Comparison of ENCODE assay signal across 13 mouse cellular contexts in genomic region chr4:95862276-95862675, GRCm38 (mm10).
A peak's percentile ranks its signal among the peaks of the same experiment; 100 is the strongest.
DNase-seq lines count a peak whose midpoint lies in the region; TF ChIP-seq lines count a peak whose summit lies in the region.
"Had no signal": no experiment of that assay in that cellular context is flagged by ENCODE, and none has a peak within 500 bp of the region (broad histone marks: within the 10 kb centered on the region; RNA-seq: fewer than 3 reads in every experiment).

No protein-coding gene starts in this region.

- peak; percentile 32 for DNase-seq in gastrocnemius, adult 18-20 months (ENCODE audit: low spot score)
- no peak for DNase-seq in gastrocnemius, postnatal 14 days
- DNase-seq in kidney, adult 2 months = peak; percentile 48
- DNase-seq in kidney, postnatal 25 days = no peak
- no peak for DNase-seq in limb, embryonic 10.5 days (ENCODE audit: low spot score)
- DNase-seq in spleen, postnatal 14 days (ENCODE audit: low spot score in 2 of 2) = no peak
- DNase-seq: B cell, adult 2 months; gastrocnemius, postnatal 25 days; heart, postnatal 36 days had no signal

- no peak for TF ChIP-seq CTCF in kidney, adult 2 months (conservative IDR thresholded peaks at IDR 0.05; ENCODE audit: insufficient read depth, insufficient read length, low read depth, low read length)

- H3K4me1 ChIP-seq in kidney, adult 2 months (ENCODE audit: control insufficient read depth, insufficient read depth, low read length) = peaks cover 11% of the 10 kb centered on the region; the same call in 1 of the 2 replicates
- H3K4me1 ChIP-seq in brown adipose tissue, adult 24 weeks (ENCODE audit: control insufficient read depth, insufficient read depth, insufficient read length, low read length) = no peaks in the 10 kb centered on the region; the same call in none of the 2 replicates
- peaks cover 28% of the 10 kb centered on the region for H3K4me1 ChIP-seq in limb, embryonic 10.5 days

- H3K27me3 ChIP-seq in kidney, adult 2 months (replicated peaks; ENCODE audit: control insufficient read depth, insufficient read depth, low read length) = no peaks in the 10 kb centered on the region
- H3K27me3 ChIP-seq in limb, embryonic 10.5 days (ENCODE audit: low read depth, poor library complexity, severe bottlenecking) = no peaks in the 10 kb centered on the region
- H3K27me3 ChIP-seq: embryonic facial prominence, embryonic 13.5 days; kidney, embryonic 15.5 days had no signal

- no peak for TF ChIP-seq POLR2A in kidney, adult 2 months (IDR thresholded peaks at IDR 0.05; ENCODE audit: low read depth, low read length)

- intact Hi-C loops in gastrocnemius, postnatal 14 days (cut with DNase I; ENCODE audit: low total_unique reads) = no loop called here

- H3K27ac ChIP-seq in kidney, adult 2 months (ENCODE audit: insufficient read depth, low read depth, low read length) = no peak overlapping the region
- 0 out of 2 replicates have a peak overlapping the region, but pooled peaks have one; percentile 43 for H3K27ac ChIP-seq in brown adipose tissue, adult 24 weeks (replicated peaks; ENCODE audit: low read depth, low read length)
- peak overlapping the region; percentile 43; the same call in 1 of the 2 replicates for H3K27ac ChIP-seq in limb, embryonic 10.5 days
- H3K27ac ChIP-seq: embryonic facial prominence, embryonic 13.5 days; liver, embryonic 14.5 days had no signal

- H3K36me3 ChIP-seq in kidney, adult 2 months (ENCODE audit: control insufficient read depth, insufficient read depth, low read length) = no peaks in the 10 kb centered on the region
- no peaks in the 10 kb centered on the region for H3K36me3 ChIP-seq in limb, embryonic 10.5 days
- H3K36me3 ChIP-seq: embryonic facial prominence, embryonic 13.5 days; kidney, embryonic 15.5 days had no signal

- H3K9me3 ChIP-seq in limb, embryonic 10.5 days (replicated peaks) = no peaks in the 10 kb centered on the region
- H3K9me3 ChIP-seq: embryonic facial prominence, embryonic 13.5 days; kidney, embryonic 15.5 days had no signal

- WGBS in kidney, adult 2 months = 58% methylated on average over 7 of the region's 7 CpGs
- 76% methylated on average over 7 of the region's 7 CpGs for WGBS in limb, embryonic 10.5 days

- no peak overlapping the region for H3K4me3 ChIP-seq in kidney, adult 2 months (ENCODE audit: insufficient read depth, low read depth, low read length)
- H3K4me3 ChIP-seq in brown adipose tissue, adult 24 weeks (ENCODE audit: insufficient read depth, low read depth, low read length) = no peak overlapping the region
- H3K4me3 ChIP-seq in limb, embryonic 10.5 days = no peak overlapping the region
- H3K4me3 ChIP-seq: embryonic facial prominence, embryonic 13.5 days; kidney, embryonic 15.5 days had no signal

Comparison
In these comparisons a context has a peak if more than half of its experiments do, and no peak if none do; other contexts are left out.
1. DNase-seq: peak in gastrocnemius, adult 18-20 months (single experiment) and kidney, adult 2 months (single experiment); none in gastrocnemius, postnatal 14 days (single experiment), kidney, postnatal 25 days (0 of 2), limb, embryonic 10.5 days (single experiment) and spleen, postnatal 14 days (0 of 2).